Mouse (Mus musculus) embryonic facial prominence, embryonic 13.5 days (tissue): ENCODE measurements around the gene Hmgcs1. TPM values are rescaled to one million over a fixed set of nuclear protein-coding genes. Genes with fewer than 3 reads are reported as not detected.

ENCODE experiments used
- ATAC-seq: fragments of 200-750 bp; cut with Nextera tagmentation; 2 replicates; pipeline ENCODE4 v1.8.0; 2017; ENCODE audit warnings: low read depth; ENCODE audit not compliant: insufficient number of reproducible peaks, insufficient read depth, low FRiP score, low TSS enrichment
- H3K27ac ChIP-seq: fragments of 300-500 bp; sonication (generic); 2 replicates; pipeline ENCODE4 v1.5.1; 2015; ENCODE audit warnings: moderate library complexity, mild to moderate bottlenecking, inconsistent platforms
- H3K27me3 ChIP-seq: fragments of 300-500 bp; sonication (generic); 2 replicates; pipeline ENCODE4 v1.6.1; 2015; ENCODE audit warnings: mild to moderate bottlenecking, inconsistent platforms
- H3K36me3 ChIP-seq: fragments of 300-500 bp; sonication (generic); 2 replicates; pipeline ENCODE4 v1.6.1; 2015; ENCODE audit warnings: mild to moderate bottlenecking, inconsistent platforms
- H3K4me1 ChIP-seq: fragments of 300-500 bp; sonication (generic); 2 replicates; pipeline ENCODE4 v1.6.1; 2015; ENCODE audit warnings: inconsistent platforms
- H3K4me2 ChIP-seq: fragments of 300-500 bp; sonication (generic); 2 replicates; pipeline ENCODE4 v1.6.1; 2015; ENCODE audit warnings: moderate library complexity, mild to moderate bottlenecking, inconsistent platforms
- H3K4me3 ChIP-seq: fragments of 300-500 bp; sonication (generic); 2 replicates; pipeline ENCODE4 v1.5.1; 2015; ENCODE audit warnings: mild to moderate bottlenecking, inconsistent platforms
- H3K9ac ChIP-seq: fragments of 300-500 bp; sonication (generic); 2 replicates; pipeline ENCODE4 v1.6.1; 2015; ENCODE audit warnings: mild to moderate bottlenecking, inconsistent platforms
- H3K9me3 ChIP-seq: fragments of 300-500 bp; sonication (generic); 2 replicates; pipeline ENCODE4 v1.6.1; 2016; ENCODE audit warnings: inconsistent platforms
- WGBS: fragments of 180-500 bp; shearing (Covaris S2); methylation state at CpG from one replicate; pipeline ENCODE4 v1.1.7; 2015; ENCODE audit warnings: mixed read lengths; 5-methylcytosine and 5-hydroxymethylcytosine counted together
- polyA plus RNA-seq: library from polyadenylated mRNA; unstranded; fragments of >200 nt; fragmentation: Nextera tagmentation; extraction: Ambion mirVana; gene quantifications from 2 replicates; pipeline ENCODE4 v1.2.1, GENCODE M21; 2015

Gene Hmgcs1
- polyA plus RNA-seq, 1 experiment from 2014 or later: 161 TPM

DNA sequence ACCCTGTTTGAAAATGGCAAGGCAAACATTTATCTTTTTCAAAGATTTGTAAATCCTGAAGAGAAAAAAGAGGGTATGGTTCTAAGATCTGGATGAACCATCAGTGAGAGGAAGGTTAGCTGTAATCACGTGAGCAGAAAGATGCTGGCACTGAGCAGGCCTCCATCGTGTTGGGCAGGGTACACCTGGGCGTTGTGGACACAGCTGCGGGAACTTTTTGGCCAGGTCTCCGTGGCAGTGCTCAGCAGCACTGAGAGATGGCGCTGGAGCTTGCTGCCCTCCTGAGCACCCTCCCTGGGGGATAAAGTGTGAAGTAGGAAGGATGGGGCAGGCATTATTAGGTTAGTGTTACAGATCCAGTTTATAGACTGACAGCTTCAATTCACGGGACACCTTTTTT, 16.8 kb downstream of the Hmgcs1 start:
- Histone ChIP-seq H3K9ac (no peak overlapping the region), H3K4me1 (no peaks in the 10 kb centered on the region), H3K4me3 (no peak overlapping the region), H3K36me3 (peaks cover 72% of the 10 kb centered on the region), H3K27ac (no peak overlapping the region), H3K4me2 (no peak overlapping the region), H3K27me3 (no peaks in the 10 kb centered on the region), H3K9me3 (no peaks in the 10 kb centered on the region)
- 77% methylated on average over 7 of the region's 7 CpGs for WGBS
- ATAC-seq: no peak

DNA sequence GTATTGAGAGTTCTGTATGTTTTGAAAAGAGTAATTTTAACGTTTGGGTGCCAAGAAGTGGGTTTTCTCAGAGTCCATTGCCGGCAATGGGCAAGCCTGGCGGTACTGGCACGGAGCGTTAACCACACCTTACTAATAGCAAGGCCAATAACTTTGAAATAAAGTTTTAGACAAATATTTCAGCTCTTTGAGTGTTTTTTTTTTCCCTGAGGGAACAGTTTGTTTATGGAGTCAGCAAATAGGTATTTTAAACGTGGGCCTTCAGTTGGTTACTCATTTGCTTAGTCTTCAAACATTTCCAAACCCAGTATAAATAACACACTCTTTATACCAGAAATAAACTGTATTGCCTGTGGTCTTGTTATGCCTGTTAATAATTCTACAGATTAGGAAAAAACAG, 17.7 kb downstream of the Hmgcs1 start:
- Histone ChIP-seq H3K27ac (no peak overlapping the region), H3K36me3 (peaks cover 63% of the 10 kb centered on the region), H3K9me3 (no peaks in the 10 kb centered on the region), H3K4me3 (no peak overlapping the region), H3K27me3 (no peaks in the 10 kb centered on the region), H3K9ac (no peak overlapping the region), H3K4me1 (no peaks in the 10 kb centered on the region), H3K4me2 (no peak overlapping the region)
- no peak for ATAC-seq
- 89% methylated on average over 6 of the region's 6 CpGs for WGBS

DNA sequence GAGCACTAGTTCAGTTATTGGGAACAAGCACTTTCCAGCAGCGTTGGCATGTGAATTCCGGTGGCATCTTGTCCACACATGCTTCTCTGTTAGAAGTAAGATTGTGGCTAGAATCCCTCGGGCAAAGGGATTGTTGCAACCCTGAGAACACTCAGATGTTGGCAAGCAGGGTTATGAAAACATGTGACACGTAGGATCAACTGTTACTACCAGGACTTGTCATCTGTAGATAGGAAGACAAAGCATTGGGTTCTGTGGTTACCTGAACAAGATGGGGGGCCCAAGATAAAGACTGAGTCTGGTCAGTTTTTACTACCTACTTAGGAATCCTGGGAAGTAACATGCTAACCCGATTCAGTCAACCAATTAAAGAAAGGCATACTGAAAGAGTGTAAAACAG, 18.8 kb downstream of the Hmgcs1 start:
- Histone ChIP-seq H3K27ac (no peak overlapping the region), H3K9me3 (no peaks in the 10 kb centered on the region), H3K36me3 (peaks cover 54% of the 10 kb centered on the region), H3K4me2 (no peak overlapping the region), H3K4me3 (no peak overlapping the region), H3K9ac (no peak overlapping the region), H3K4me1 (no peaks in the 10 kb centered on the region), H3K27me3 (no peaks in the 10 kb centered on the region)
- no peak for ATAC-seq
- 69% methylated on average over 5 of the region's 5 CpGs for WGBS

DNA sequence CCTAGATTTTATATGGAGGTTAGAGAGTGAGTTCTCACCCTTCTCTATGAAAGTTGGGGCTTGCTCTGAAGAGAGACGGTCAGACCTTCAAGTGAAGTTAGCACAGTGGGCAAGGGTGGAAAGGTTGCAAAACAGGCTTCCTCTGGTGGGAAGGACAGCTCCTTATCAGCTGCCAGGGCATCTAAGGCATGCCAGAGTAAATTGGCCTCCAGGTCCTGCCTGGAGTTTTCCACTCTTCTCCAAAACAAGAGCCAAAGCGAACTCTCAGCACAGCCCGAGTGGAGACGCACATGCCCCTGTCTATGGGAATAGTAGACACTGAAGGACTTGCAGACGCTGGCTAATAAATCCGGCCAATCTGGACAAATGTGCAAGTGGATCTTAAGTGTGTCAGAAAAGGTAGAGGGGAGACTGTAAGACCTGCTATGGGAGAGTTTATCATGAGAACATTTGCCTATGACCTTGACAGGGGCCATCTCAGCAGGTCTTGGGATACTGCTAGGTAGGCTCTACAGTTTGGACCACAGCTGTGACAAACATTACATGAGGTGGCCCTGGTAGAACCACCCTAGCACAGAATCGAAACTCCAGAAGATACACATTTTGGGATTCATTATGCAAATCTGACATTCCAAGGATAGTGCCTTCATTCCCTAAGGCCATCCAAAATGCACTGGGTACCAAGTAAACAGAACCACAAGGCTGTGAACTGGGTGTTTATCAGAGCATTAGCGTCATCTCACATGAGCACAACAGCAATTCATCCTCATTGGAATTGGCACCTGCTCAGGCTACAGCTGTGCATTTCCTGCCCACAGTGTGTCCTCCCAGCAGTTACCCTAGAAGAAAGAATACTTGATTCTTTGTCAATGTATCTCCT, 19.4 kb downstream of the Hmgcs1 start:
- Histone ChIP-seq H3K9ac (no peak overlapping the region), H3K9me3 (no peaks in the 10 kb centered on the region), H3K4me1 (no peaks in the 10 kb centered on the region), H3K27me3 (no peaks in the 10 kb centered on the region), H3K4me2 (no peak overlapping the region), H3K27ac (no peak overlapping the region), H3K36me3 (peaks cover 47% of the 10 kb centered on the region), H3K4me3 (no peak overlapping the region)
- WGBS: 87% methylated on average over 8 of the region's 8 CpGs
- no peak for ATAC-seq

DNA sequence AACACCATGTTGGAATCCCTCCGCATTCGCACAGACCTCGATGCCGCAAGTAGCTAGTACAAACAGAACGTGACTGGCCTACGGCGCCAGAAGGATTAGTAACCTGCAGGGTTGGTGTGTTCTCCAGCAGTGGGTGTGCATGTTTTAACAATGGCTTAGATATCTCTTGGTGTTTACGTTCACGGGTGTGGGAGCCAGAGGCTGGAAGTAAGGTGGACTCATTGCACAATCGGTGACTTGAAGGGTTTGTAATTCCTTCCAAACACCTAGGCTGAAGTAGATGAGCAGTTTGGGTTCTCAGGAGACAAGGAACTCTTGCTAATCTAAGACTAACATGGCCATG, 20.1 kb downstream of the Hmgcs1 start:
- H3K36me3 ChIP-seq: peaks cover 41% of the 10 kb centered on the region
- no peaks in the 10 kb centered on the region for H3K4me1 ChIP-seq
- no peak for ATAC-seq
- no peak overlapping the region for H3K9ac ChIP-seq
- no peak overlapping the region for H3K4me2 ChIP-seq
- no peaks in the 10 kb centered on the region for H3K9me3 ChIP-seq
- WGBS: 92% methylated on average over 10 of the region's 10 CpGs
- H3K4me3 ChIP-seq: no peak overlapping the region
- no peak overlapping the region for H3K27ac ChIP-seq
- no peaks in the 10 kb centered on the region for H3K27me3 ChIP-seq

DNA sequence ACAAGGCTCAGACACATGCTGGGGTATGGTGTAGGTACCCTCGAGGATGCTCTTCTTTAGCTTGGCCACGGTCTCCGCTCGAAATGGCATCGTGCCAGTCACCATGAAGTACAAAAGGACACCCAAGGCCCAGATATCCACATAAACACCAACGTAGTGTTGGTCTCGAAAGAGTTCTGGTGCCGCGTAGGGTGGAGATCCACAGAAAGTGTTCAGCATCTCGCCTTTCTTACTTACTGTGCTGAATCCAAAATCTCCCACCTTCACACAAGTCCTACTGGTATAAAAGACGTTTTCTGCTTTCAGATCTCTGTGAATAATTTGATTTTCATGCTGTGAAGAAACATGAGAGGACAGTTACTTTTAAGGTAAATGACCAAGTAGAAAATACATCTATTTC, 22.3 kb downstream of the Hmgcs1 start:
- no peak overlapping the region for H3K9ac ChIP-seq
- no peaks in the 10 kb centered on the region for H3K4me1 ChIP-seq
- peaks cover 26% of the 10 kb centered on the region for H3K36me3 ChIP-seq
- no peak overlapping the region for H3K27ac ChIP-seq
- ATAC-seq: no peak
- WGBS: 88% methylated on average over 11 of the region's 11 CpGs
- no peak overlapping the region for H3K4me2 ChIP-seq
- no peak overlapping the region for H3K4me3 ChIP-seq
- no peaks in the 10 kb centered on the region for H3K9me3 ChIP-seq
- no peaks in the 10 kb centered on the region for H3K27me3 ChIP-seq

DNA sequence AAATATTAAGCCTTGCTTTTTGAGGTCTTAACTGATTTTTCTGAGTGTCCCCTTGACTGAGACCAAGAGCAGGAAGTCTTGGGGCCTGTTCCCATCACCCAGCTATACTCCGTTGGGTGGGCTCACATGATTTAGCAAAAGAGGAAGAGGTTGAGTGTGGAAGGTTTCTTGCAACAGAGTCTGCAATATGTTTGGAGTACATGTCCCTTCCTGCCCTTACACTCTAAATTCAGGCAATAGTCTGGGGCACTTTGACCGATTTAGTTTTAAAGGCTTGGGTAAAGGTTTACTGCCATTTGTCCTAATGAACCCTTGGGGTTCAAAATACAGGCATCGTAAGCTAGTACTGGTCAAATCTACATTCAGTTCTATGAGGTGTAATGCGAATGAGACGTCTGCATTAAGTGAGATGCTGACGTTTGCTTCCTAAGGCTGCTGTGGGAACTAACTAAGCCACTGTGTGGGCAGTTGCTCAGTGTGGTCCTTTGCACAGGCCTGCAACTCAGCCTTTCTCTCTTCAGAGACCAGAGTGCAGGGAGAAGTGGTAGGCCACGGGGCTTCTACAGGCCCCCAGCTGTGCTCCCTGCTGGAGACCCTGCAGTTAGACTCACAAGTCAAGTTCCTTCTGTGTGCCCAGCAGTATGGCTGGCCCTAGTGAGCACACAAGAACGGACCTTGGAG, 23.1 kb downstream of the Hmgcs1 start:
- ATAC-seq: no peak
- H3K4me3 ChIP-seq: no peak overlapping the region
- H3K36me3 ChIP-seq: peaks cover 26% of the 10 kb centered on the region
- no peak overlapping the region for H3K27ac ChIP-seq
- H3K27me3 ChIP-seq: no peaks in the 10 kb centered on the region
- H3K4me1 ChIP-seq: no peaks in the 10 kb centered on the region
- H3K4me2 ChIP-seq: no peak overlapping the region
- 75% methylated on average over 8 of the region's 8 CpGs for WGBS
- no peaks in the 10 kb centered on the region for H3K9me3 ChIP-seq
- H3K9ac ChIP-seq: no peak overlapping the region

DNA sequence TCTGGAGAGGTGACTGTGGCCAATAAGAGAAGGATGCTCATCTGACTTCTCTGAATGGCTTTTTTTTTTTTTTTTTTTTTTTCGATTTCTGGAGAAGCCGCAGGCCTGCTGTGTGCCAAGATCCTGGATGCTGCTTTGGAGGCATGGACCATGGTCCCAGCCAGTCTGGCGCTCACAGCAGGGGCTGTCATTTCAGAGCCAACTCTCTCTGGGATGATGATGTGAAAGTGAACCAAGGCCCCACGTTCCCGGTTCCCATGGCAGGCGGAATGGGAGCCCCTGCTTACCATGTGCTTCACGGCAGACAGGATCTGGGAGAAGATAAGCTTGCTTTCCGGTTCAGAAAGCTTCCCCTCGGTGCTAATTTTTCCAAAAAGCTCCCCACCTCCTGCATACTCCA, 23.6 kb downstream of the Hmgcs1 start:
- peaks cover 21% of the 10 kb centered on the region for H3K36me3 ChIP-seq
- H3K9ac ChIP-seq: no peak overlapping the region
- no peak overlapping the region for H3K27ac ChIP-seq
- H3K4me1 ChIP-seq: no peaks in the 10 kb centered on the region
- ATAC-seq: no peak
- H3K4me3 ChIP-seq: no peak overlapping the region
- H3K4me2 ChIP-seq: no peak overlapping the region
- 81% methylated on average over 9 of the region's 9 CpGs for WGBS
- no peaks in the 10 kb centered on the region for H3K27me3 ChIP-seq
- H3K9me3 ChIP-seq: no peaks in the 10 kb centered on the region

DNA sequence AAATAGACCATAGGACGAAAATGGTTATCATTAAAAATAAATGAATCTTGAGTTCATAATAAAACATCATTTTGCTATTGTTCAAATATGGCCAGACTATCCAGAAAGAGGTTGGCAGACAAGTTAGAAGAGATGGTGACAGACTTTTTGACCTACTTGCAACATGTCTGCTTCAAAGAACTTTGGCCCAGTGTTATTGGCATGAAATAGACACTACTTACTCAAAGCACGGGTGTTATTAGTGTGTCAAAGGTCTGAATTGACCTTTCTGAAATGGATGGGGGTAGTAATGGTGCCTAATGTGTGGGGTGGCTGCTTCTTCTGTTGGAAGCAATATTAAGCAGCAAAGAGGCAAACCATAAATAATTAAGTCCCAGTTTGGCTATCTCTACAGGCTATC, 25.9 kb downstream of the Hmgcs1 start:
- Histone ChIP-seq H3K4me3 (no peak overlapping the region), H3K4me2 (no peak overlapping the region), H3K36me3 (no peaks in the 10 kb centered on the region), H3K9ac (no peak overlapping the region), H3K9me3 (no peaks in the 10 kb centered on the region), H3K27me3 (no peaks in the 10 kb centered on the region), H3K4me1 (no peaks in the 10 kb centered on the region), H3K27ac (no peak overlapping the region)
- no peak for ATAC-seq
- 78% methylated on average over 2 of the region's 2 CpGs for WGBS

DNA sequence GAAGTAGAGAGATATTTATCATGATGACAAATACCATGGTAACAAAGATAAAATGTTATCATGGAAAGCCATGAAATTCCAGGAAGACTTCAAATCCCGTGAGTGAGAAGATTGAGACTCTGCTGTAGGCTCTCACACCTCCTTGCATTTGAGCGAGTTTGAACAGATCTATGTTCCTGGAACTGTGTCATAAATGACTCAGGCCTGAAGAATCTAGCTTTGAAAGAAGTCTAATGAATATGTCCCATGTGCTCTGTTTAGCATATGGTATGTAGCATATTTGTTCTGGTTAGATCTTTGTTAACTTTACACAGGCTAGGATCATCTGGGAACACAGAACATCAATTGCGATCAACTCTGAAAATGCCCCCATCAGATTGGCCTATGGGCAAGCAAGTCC, 32.3 kb downstream of the Hmgcs1 start:
- no peaks in the 10 kb centered on the region for H3K4me1 ChIP-seq
- H3K27ac ChIP-seq: no peak overlapping the region
- no peak overlapping the region for H3K9ac ChIP-seq
- H3K4me2 ChIP-seq: no peak overlapping the region
- no peaks in the 10 kb centered on the region for H3K9me3 ChIP-seq
- no peaks in the 10 kb centered on the region for H3K27me3 ChIP-seq
- 84% methylated on average over 3 of the region's 3 CpGs for WGBS
- H3K4me3 ChIP-seq: no peak overlapping the region
- no peaks in the 10 kb centered on the region for H3K36me3 ChIP-seq
- ATAC-seq: no peak

DNA sequence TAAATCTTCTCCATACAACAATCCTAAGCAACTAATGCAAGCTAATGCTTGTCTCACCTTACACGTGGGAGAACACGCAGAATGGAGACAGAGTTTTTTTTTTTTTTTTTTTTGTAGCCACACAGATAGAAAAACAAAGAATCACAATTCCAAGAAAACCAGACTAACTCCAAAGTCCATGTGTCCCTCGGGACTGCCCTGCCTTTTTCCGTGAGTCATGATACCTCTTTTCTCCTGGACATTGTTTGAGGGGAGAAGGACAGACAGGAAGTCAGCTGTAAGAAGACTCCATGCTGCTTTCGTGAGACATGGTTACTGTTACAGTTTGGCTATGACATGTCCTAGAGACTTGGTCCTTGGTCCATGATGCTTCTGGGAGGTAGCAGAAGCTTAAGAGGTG, 33.2 kb downstream of the Hmgcs1 start:
- Histone ChIP-seq H3K27me3 (no peaks in the 10 kb centered on the region), H3K27ac (no peak overlapping the region), H3K4me2 (no peak overlapping the region), H3K9me3 (no peaks in the 10 kb centered on the region), H3K9ac (no peak overlapping the region), H3K36me3 (no peaks in the 10 kb centered on the region), H3K4me1 (0 out of 2 replicates have a peak, but pooled peaks cover 3% of the 10 kb centered on the region), H3K4me3 (no peak overlapping the region)
- ATAC-seq: no peak
- WGBS: 72% methylated on average over 5 of the region's 5 CpGs

DNA sequence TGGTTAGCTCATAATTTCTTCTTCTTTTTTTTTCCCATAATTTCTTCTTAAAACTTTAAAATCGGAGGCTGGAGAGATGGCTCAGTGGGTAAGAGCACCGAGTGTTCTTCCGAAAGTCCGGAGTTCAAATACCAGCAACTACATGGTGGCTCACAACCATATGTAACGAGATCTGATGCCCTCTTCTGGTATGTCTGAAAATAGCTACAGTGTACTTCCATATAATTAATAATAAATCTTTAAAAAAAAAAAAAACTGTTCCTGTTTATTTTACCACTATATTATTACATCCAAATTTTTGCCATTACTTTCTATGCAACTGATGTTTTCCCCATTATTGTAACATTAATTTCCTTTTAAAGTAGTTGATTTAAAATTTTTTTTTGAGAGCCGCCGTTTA, 34.4 kb downstream of the Hmgcs1 start:
- Histone ChIP-seq H3K36me3 (no peaks in the 10 kb centered on the region), H3K4me3 (no peak overlapping the region), H3K4me2 (no peak overlapping the region), H3K4me1 (0 out of 2 replicates have a peak, but pooled peaks cover 3% of the 10 kb centered on the region), H3K27me3 (no peaks in the 10 kb centered on the region), H3K9ac (no peak overlapping the region), H3K27ac (no peak overlapping the region), H3K9me3 (no peaks in the 10 kb centered on the region)
- no peak for ATAC-seq
- 87% methylated on average over 7 of the region's 7 CpGs for WGBS
